Mouse (Mus musculus) cerebellum, adult 2 months (tissue): ENCODE results near the gene Nipsnap2.

Experiments
- CTCF ChIP-seq: fragments of 200-500 bp; IDR thresholded peaks from 2 replicates; pipeline ENCODE4 v1.5.1; 2011; ENCODE audit warnings: low read depth, mild to moderate bottlenecking, control low read depth, low read length, moderate library complexity, borderline replicate concordance; ENCODE audit not compliant: insufficient read depth
- POLR2A ChIP-seq: fragments of 200-500 bp; IDR thresholded peaks from 2 replicates; pipeline ENCODE4 v1.6.1; 2011; ENCODE audit warnings: low read length, control low read depth, borderline replicate concordance; ENCODE audit not compliant: insufficient read depth

DNA sequence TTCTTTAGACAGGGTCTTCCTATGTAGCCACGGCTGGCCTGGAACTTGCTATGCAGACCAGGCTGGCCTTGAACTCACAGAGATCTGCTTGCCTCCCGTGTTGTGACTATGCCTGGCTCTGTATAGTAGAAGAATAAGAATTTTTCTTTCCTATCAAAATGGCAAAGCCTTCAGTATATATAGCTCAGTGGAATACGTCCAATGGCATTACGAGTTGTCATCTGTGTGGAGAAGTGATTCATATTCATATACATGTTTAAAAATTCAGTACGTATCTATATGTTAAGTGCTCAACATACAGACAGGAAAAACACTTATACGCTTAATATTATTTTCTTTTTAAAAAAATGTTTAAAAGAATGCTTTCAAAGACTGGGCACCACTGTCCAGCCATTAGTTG lies 61.3 kb downstream of the Nipsnap2 start:
- no peak for TF ChIP-seq POLR2A
- no peak for TF ChIP-seq CTCF
